Mouse (Mus musculus): ENCODE results near the gene Nptxr. TPM values are rescaled to one million over a fixed set of nuclear protein-coding genes. Genes with fewer than 3 reads are reported as not detected.
A peak's percentile ranks its signal among the peaks of the same experiment; 100 is the strongest.

The Nptxr gene
- polyA plus RNA-seq, 1 experiment from 2014 or later = 0.65 TPM

DNA sequence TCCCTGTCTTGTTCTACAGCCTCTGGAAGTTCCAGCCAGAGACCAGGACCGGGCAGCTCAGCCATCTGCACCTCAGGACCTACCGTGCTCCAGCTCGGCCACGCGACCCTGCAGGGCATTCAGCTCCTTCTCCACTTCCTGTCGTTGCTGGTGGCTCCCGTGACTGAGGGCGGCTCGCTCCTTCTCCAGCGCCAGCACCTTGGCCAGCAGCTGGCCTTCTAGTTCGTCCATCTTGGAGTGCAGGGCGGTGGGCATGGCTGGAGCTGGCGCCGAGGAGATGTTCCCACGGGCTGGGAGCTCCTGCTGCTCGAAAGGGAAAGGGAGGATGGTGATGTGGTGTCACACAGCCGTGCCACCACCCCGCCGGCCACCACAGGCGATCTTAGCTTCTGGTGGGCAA, 10.4 kb downstream of the Nptxr start:
- 26% methylated on average over 20 of the region's 20 CpGs for WGBS

DNA sequence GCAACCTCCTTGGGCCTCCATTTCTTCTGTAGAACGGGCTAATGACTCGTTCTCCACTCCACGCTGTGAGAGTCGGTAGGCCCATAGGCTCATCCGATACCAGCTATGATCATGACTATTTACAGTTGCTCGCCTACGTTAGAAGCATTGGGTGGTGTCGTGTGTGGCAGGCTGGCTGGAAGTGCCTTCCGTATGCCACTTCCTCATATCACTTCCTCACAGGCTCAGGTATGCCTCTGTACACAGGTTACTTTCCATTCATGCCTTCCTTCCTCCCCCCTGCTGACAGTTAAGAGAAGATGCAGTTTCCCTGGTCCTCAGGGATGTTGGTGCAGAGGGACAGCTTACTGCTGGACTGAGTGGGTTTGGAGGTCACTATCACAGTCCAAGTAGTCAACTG, 11.5 kb downstream of the Nptxr start:
- no peak for DNase-seq (ENCODE audit: low spot score)
- Histone ChIP-seq H3K36me3 (no peaks in the 10 kb centered on the region), H3K27me3 (ENCODE audit: low read depth, poor library complexity, severe bottlenecking) (peaks cover 52% of the 10 kb centered on the region), H3K4me1 (peaks cover 9% of the 10 kb centered on the region; the same call in 1 of the 2 replicates), H3K27ac (no peak overlapping the region), H3K4me3 (no peak overlapping the region), H3K9me3 (replicated peaks) (no peaks in the 10 kb centered on the region)
- 94% methylated on average over 9 of the region's 9 CpGs for whole genome bisulfite sequencing

More for the DNA sequence above, 10.4 kb downstream of the Nptxr start:
- DNase-seq (ENCODE audit: low spot score) = peak; percentile 56
- Histone ChIP-seq H3K4me1 (peaks cover 9% of the 10 kb centered on the region; the same call in 1 of the 2 replicates), H3K9me3 (replicated peaks) (no peaks in the 10 kb centered on the region), H3K27me3 (ENCODE audit: low read depth, poor library complexity, severe bottlenecking) (peaks cover 52% of the 10 kb centered on the region), H3K4me3 (no peak overlapping the region), H3K27ac (no peak overlapping the region), H3K36me3 (no peaks in the 10 kb centered on the region)

DNA sequence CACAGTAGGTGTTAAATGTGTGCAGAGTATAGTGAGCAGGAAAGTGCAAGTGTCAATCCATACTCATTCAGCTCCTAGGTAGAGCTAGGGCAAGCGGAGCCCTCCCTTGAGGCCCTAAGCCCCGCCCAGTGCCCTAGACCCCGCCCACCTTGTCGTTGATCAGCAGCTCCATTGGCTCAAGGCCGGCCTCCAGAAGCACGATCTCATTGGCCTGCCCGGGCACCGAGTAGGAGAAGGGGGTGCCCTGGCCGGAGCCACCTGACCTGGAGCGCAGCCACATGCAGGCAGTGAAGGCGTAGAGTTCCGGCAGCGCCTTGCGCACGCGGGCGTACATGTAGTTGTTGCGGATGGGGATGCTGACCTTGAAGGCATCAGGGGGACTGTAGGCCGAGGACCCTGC, 12.1 kb downstream of the Nptxr start:
- H3K27me3 ChIP-seq (ENCODE audit: low read depth, poor library complexity, severe bottlenecking) = peaks cover 52% of the 10 kb centered on the region

DNA sequence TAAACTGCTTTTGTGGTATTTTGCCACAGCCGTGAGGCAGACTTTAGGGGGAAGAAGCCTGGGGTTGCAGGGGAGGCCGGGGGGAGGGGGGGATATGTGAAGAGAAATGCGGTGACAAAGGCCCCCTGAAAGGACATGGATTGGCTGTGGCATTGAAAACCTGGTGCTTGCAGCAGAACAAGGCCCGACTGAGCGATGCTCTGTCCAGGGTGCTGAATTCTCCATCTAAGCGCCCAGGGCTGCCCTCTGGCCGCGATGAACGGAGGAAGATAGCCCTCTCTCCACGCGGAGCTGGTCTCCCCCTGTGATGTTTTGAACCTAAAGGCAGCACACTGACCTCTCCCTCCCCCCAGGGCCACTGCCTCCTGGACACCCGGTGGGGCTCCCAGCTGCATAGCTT, 13.1 kb downstream of the Nptxr start:
- DNase-seq (ENCODE audit: low spot score) = peak; percentile 84
- Histone ChIP-seq H3K4me1 (peaks cover 9% of the 10 kb centered on the region; the same call in 1 of the 2 replicates), H3K27me3 (ENCODE audit: low read depth, poor library complexity, severe bottlenecking) (peaks cover 55% of the 10 kb centered on the region), H3K4me3 (no peak overlapping the region), H3K27ac (no peak overlapping the region), H3K36me3 (no peaks in the 10 kb centered on the region), H3K9me3 (replicated peaks) (no peaks in the 10 kb centered on the region)
- 3% methylated on average over 12 of the region's 12 CpGs for WGBS

More for the DNA sequence above, 12.1 kb downstream of the Nptxr start:
- Histone ChIP-seq H3K4me3 (0 out of 2 replicates have a peak overlapping the region, but pooled peaks have one; percentile 0), H3K36me3 (no peaks in the 10 kb centered on the region), H3K9me3 (replicated peaks) (no peaks in the 10 kb centered on the region), H3K27ac (no peak overlapping the region), H3K4me1 (peaks cover 9% of the 10 kb centered on the region; the same call in 1 of the 2 replicates)
- no peak for DNase-seq (ENCODE audit: low spot score)
- 20% methylated on average over 19 of the region's 19 CpGs for WGBS

DNA sequence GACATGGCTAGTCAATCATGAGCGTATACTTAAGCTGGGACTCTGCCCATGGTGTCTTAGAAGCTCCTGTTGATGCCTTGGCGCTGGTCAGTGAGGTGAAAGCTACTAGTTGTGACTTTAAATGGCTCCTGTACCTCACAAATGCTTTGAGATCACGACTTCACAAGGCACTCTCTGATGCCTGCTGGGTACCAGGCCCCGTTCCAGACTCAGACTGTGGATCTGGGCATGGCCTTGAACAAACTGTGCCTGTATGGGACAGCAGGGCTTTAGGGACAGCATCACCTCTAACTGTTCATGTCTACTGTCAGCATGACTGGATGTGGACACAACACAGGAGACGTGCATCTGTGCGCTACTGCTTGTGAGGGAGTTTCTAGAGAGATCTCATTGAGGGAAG, 13.7 kb downstream of the Nptxr start:
- 86% methylated on average over 6 of the region's 6 CpGs for WGBS
- H3K27me3 ChIP-seq (ENCODE audit: low read depth, poor library complexity, severe bottlenecking) = peaks cover 55% of the 10 kb centered on the region

DNA sequence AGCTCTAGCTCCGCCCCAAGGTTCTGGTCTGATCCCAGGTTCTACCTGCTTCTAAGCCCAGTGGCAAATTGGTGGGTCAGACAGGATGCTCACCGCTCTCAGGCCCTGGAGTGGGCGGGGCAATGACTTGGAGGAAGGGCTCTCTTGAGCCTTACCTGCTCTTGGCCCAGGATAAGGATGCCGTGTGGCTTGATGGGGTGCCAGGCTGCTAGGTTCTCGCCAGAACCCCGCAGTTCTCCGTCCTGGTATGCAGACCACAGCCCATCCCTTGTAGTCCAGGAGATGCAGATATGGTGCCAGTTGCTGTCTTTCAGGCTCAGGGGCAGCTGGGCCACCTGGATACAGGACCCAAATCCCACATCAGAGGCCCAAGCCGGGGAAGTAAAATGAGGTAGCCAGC, 14.5 kb downstream of the Nptxr start:
- H3K27me3 ChIP-seq (ENCODE audit: low read depth, poor library complexity, severe bottlenecking) = peaks cover 54% of the 10 kb centered on the region
- H3K4me1 ChIP-seq = peaks cover 9% of the 10 kb centered on the region; the same call in 1 of the 2 replicates
- WGBS = 52% methylated on average over 8 of the region's 8 CpGs
- no peak overlapping the region for H3K4me3 ChIP-seq
- H3K36me3 ChIP-seq = no peaks in the 10 kb centered on the region
- H3K9me3 ChIP-seq (replicated peaks) = no peaks in the 10 kb centered on the region
- no peak for DNase-seq (ENCODE audit: low spot score)
- H3K27ac ChIP-seq = no peak overlapping the region

More for the DNA sequence above, 13.7 kb downstream of the Nptxr start:
- Histone ChIP-seq H3K27ac (no peak overlapping the region), H3K4me3 (no peak overlapping the region), H3K36me3 (no peaks in the 10 kb centered on the region), H3K4me1 (peaks cover 9% of the 10 kb centered on the region; the same call in 1 of the 2 replicates), H3K9me3 (replicated peaks) (no peaks in the 10 kb centered on the region)
- no peak for DNase-seq (ENCODE audit: low spot score)

DNA sequence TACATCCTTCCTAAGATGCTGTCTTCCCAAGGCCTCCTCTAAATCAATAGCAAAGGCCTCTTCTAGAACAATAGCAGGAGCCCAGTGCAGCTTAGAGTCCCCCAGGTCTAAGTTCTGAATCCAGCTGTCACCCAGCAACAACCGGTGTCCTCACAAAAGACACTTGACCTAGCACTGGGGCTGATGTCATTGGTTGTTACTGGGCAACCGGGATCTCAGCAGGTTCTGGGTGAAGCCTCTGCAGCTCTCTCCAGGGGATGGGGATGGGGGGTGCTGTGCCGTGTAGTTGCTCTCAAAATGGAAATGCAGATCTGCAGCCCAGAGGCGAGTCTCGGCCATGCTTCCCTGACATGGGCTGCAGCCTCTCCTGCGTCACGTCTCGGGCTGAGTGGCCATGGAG, 16.8 kb downstream of the Nptxr start:
- WGBS = 70% methylated on average over 8 of the region's 8 CpGs
- Histone ChIP-seq H3K4me3 (no peak overlapping the region), H3K27me3 (ENCODE audit: low read depth, poor library complexity, severe bottlenecking) (peaks cover 33% of the 10 kb centered on the region), H3K27ac (no peak overlapping the region), H3K36me3 (no peaks in the 10 kb centered on the region), H3K4me1 (0 out of 2 replicates have a peak, but pooled peaks cover 4% of the 10 kb centered on the region), H3K9me3 (replicated peaks) (no peaks in the 10 kb centered on the region)
- no peak for DNase-seq (ENCODE audit: low spot score)

DNA sequence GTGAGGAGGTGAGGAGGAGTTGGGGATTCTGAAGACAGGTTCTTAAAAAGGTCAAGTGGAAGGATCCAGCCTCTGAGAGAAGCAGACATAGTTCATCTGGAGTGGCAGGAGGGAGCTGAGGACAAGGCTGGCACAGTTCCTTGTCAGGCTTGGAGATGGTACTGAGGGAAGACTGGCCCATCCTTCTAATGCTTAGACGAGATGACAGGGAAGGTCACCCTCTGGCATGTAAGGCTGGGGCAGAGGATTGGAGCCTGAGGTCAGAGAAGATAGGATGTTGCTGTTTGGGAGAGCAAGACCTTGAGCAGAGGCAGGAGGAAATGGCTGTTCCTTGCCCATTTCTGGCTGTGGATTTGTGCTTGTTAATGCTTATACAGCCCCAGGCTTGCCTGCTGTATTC, 19.5 kb downstream of the Nptxr start:
- H3K4me3 ChIP-seq = no peak overlapping the region
- H3K36me3 ChIP-seq = no peaks in the 10 kb centered on the region
- no peak overlapping the region for H3K27ac ChIP-seq
- H3K9me3 ChIP-seq (replicated peaks) = no peaks in the 10 kb centered on the region
- no peak for DNase-seq (ENCODE audit: low spot score)
- WGBS = 70% methylated on average over 1 of the region's 1 CpGs
- H3K4me1 ChIP-seq = no peaks in the 10 kb centered on the region
- peaks cover 7% of the 10 kb centered on the region; the same call in 1 of the 2 replicates for H3K27me3 ChIP-seq (ENCODE audit: low read depth, poor library complexity, severe bottlenecking)

DNA sequence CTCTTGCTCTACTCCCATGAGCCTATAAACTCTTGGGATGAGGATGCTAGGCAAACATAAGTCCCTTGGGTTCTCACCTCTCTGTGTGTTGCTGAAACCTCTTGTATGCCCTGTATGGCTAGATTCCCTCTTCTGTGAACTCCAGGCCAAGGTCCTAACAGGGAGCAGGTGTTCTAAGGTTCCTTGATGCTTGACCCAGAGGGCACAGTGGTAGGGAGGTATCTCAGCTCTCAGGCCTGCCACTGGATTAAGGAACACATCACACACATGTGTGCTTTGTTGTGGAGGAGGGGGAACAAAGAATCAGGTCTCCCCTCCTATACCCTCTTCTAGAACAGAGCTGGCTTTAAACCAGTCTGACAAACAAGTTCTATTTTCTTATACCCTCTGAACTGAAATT, 26.8 kb downstream of the Nptxr start, which contains the start of gene Dnal4:
Dnal4 (minus strand) TSS at position 101 of the 400 bp plus-strand sequence.
- H3K27ac ChIP-seq = no peak within 1 kb of the TSS
- H3K9me3 ChIP-seq (replicated peaks) = no peaks in the 10 kb centered on the region
- peaks cover 28% of the 10 kb centered on the region for H3K4me1 ChIP-seq
- no peak within 1 kb of the TSS for H3K4me3 ChIP-seq
- no peak for DNase-seq (ENCODE audit: low spot score)
- H3K27me3 ChIP-seq (ENCODE audit: low read depth, poor library complexity, severe bottlenecking) = no peaks in the 10 kb centered on the region
- no peaks in the 10 kb centered on the region for H3K36me3 ChIP-seq

DNA sequence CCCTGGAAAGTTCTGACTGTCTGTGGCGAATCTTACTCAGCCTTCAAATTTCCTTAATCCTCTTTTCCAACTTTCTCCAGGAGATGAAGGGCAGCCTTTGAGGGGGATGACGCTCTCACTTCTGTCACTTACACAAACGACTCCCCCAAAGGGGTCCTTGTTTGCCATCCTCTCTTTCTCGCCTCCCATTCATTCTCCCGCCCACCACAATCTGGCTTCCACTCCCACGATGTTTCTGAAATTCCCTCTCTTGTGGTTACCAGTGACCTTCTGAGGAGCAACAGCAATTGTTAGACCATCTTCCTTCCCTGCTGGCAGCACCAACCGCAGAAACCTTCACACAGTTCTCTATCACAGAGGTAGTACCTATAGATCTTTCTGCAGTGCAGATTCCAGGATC, 28.9 kb downstream of the Nptxr start:
- 67% methylated on average over 7 of the region's 7 CpGs for WGBS
- H3K9me3 ChIP-seq (replicated peaks) = no peaks in the 10 kb centered on the region

DNA sequence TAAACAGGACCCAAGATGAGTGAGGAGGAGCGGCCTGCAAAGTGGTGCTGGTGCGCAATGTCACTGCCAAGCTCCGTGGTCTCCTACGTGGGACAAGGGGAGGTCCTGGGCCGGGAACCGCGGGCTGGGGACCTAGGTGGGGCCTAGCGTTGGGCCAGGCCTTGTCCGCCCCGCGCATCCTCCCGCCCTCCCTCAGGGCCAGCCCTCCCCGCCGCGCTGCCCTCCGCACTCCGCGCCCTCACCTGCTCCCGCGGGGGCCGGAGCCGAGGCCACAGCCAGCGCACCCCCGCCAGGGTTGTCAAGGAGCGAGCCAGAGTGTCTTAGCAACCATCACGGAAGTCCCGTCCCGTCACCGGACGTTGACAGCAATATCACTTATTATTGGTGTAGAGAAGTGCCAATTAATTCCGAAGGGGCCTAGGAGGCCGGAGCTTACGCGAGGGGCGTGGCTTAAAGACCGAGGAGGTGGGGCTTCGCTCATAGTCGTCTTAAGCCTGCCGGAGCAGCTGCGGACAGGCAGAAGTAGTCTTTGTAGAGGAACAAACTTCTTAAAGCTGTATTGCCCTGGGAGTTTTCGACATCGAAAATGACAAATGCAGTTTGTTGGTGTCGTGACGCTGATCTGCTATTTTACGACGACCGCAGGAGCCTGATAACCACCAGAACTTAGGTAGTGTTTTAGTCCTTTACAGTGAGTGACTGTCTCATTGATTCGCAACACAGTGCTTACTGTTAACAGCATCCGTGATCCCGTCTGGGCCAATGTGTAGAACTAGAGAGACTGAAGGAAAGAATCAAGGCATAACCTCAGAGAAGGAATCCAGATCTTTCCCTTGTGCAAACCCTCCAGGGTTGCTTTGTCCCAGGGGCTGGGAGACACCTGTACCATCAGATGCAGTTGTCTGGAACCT, 30.2 kb downstream of the Nptxr start:
- Histone ChIP-seq H3K27me3 (ENCODE audit: low read depth, poor library complexity, severe bottlenecking) (no peaks in the 10 kb centered on the region), H3K27ac (peak overlapping the region; percentile 91), H3K9me3 (replicated peaks) (no peaks in the 10 kb centered on the region), H3K4me3 (peak overlapping the region; percentile 93), H3K4me1 (peaks cover 22% of the 10 kb centered on the region), H3K36me3 (no peaks in the 10 kb centered on the region)
- peak; percentile 89 for DNase-seq (ENCODE audit: low spot score)
- under 1% methylated on average over 48 of the region's 50 CpGs for WGBS

More for the DNA sequence above, 28.9 kb downstream of the Nptxr start:
- H3K36me3 ChIP-seq = no peaks in the 10 kb centered on the region
- no peak overlapping the region for H3K27ac ChIP-seq
- H3K4me1 ChIP-seq = peaks cover 28% of the 10 kb centered on the region
- no peaks in the 10 kb centered on the region for H3K27me3 ChIP-seq (ENCODE audit: low read depth, poor library complexity, severe bottlenecking)
- H3K4me3 ChIP-seq = no peak overlapping the region
- DNase-seq (ENCODE audit: low spot score) = no peak

DNA sequence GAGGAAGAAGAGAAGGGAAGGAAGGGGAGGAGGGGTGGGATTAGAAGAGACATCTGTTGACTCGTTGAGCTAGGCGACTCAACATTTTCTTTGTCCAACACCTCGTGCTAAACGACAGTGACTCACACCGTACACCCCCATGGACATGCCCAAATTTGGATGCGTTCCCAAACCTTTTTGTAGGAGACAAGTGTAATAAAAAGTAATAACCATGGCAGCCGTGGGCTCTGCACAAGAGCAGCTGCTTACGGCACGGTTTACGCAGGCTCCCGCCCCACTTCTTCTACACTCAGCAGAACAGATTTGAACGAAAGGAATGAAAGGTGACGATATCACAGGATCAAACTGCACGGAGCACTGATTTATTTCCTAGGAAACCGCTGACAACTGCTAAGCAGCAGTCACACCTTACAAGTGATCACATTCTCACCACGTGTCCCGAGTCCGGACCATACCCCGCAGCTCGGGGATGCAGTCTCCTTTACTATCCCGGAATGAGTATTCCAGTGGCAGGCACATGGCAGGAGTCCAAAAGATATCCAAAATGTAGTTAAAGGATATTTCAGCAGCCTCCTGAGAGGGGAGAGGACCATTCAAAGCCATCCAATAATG, 33.8 kb downstream of the Nptxr start:
- no peak for DNase-seq (ENCODE audit: low spot score)
- 83% methylated on average over 21 of the region's 21 CpGs for WGBS
- Histone ChIP-seq H3K4me1 (peaks cover 22% of the 10 kb centered on the region), H3K4me3 (no peak overlapping the region), H3K36me3 (no peaks in the 10 kb centered on the region), H3K9me3 (replicated peaks) (no peaks in the 10 kb centered on the region), H3K27me3 (ENCODE audit: low read depth, poor library complexity, severe bottlenecking) (no peaks in the 10 kb centered on the region), H3K27ac (no peak overlapping the region)

DNA sequence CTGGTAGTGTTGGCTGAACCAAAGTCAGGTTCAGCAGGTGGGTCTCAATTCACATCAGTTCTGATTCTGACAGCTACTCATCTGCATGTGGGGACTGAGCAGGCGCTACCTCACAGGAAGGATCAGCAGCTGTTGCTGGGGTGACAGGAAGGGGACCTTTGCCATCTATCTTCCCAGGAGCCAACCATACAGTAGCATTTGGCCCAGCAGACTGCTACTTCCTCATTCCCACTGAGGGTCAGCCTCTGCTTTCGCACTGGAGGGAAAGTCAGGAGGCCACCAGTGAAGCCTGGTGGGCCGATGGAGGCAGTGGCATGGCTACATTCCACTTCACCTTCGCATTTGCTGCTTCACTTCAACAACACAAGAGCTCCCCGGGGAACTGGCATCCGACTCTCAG, 36.3 kb downstream of the Nptxr start:
- no peak for DNase-seq (ENCODE audit: low spot score)
- Histone ChIP-seq H3K27me3 (ENCODE audit: low read depth, poor library complexity, severe bottlenecking) (no peaks in the 10 kb centered on the region), H3K27ac (no peak overlapping the region), H3K36me3 (peaks cover 22% of the 10 kb centered on the region), H3K9me3 (replicated peaks) (no peaks in the 10 kb centered on the region), H3K4me1 (peaks cover 5% of the 10 kb centered on the region), H3K4me3 (no peak overlapping the region)
- 66% methylated on average over 6 of the region's 6 CpGs for WGBS
